ENCODE assay signal across 8 mouse cellular contexts in the genomic region with DNA sequence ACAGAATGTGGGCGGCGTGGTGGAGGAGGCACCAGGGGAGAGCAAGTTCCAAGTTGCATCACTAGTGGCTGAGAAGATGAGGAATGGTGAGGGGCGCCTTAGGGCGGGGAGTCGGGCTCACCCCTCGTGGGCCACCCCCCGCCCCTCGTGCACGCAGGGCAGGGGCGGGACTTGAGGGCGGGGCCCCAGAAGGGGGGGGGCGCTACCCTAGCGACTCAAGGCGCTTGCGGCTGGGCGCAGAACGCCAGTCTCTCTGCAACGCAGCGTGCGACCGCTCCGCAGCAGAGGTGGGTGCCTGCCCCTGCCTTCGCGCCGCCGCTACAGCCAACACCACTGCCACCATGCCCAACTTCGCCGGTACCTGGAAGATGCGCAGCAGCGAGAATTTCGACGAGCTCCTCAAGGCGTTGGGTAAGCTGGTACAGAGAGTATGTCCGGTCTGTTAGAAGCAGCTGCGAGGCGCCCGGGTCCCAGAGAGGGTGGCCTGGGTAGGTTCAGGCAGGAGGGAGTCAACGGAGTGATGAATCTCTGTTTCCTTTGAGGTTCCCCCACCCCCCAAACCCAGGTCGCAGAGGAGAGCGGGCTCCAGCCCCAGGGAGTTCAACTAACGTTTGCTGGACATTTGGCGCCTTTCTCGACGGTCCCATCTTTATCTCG. TPM values are rescaled to one million over a fixed set of nuclear protein-coding genes. Genes with fewer than 3 reads are reported as not detected.
DNase-seq lines count a peak whose midpoint lies in the region; ATAC-seq lines count a peak whose summit lies in the region.

A gene (plus strand): TSS at position 188 of the 657 bp plus-strand sequence.

- ATAC-seq in hindbrain, embryonic 15.5 days (ENCODE audit: low FRiP score, low read depth), result 0 out of 2 replicates have a peak, but pooled peaks have one; percentile 36
- ATAC-seq in neural tube, embryonic 11.5 days (ENCODE audit: insufficient read depth, low FRiP score, low TSS enrichment), result peak; percentile 53; the same call in 1 of the 2 replicates

- H3K27me3 ChIP-seq in hindbrain, embryonic 15.5 days, result peaks cover 28% of the 10 kb centered on the region
- peaks cover 24% of the 10 kb centered on the region for H3K27me3 ChIP-seq in neural tube, embryonic 11.5 days (ENCODE audit: control insufficient read depth, insufficient read depth, low read length)

- no peaks in the 10 kb centered on the region for H3K36me3 ChIP-seq in hindbrain, embryonic 15.5 days
- H3K36me3 ChIP-seq in neural tube, embryonic 11.5 days (ENCODE audit: control insufficient read depth, insufficient read depth, low read length), result no peaks in the 10 kb centered on the region

- peaks cover 26% of the 10 kb centered on the region for H3K4me1 ChIP-seq in hindbrain, embryonic 15.5 days (replicated peaks)
- H3K4me1 ChIP-seq in neural tube, embryonic 11.5 days (ENCODE audit: control insufficient read depth, insufficient read depth, low read length), result peaks cover 22% of the 10 kb centered on the region

- peak within 1 kb of the TSS; percentile 38 for H3K9ac ChIP-seq in hindbrain, embryonic 15.5 days
- peak within 1 kb of the TSS; percentile 53 for H3K9ac ChIP-seq in neural tube, embryonic 11.5 days (ENCODE audit: low read length)

- no peak within 1 kb of the TSS for H3K27ac ChIP-seq in hindbrain, embryonic 15.5 days (replicated peaks)
- H3K27ac ChIP-seq in neural tube, embryonic 11.5 days (ENCODE audit: low read depth, low read length), result no peak within 1 kb of the TSS

- no peaks in the 10 kb centered on the region for H3K9me3 ChIP-seq in hindbrain, embryonic 15.5 days
- H3K9me3 ChIP-seq in neural tube, embryonic 11.5 days (ENCODE audit: control insufficient read depth, low read length), result no peaks in the 10 kb centered on the region

- peak within 1 kb of the TSS; percentile 44 for H3K4me3 ChIP-seq in hindbrain, embryonic 15.5 days
- H3K4me3 ChIP-seq in neural tube, embryonic 11.5 days (ENCODE audit: low read depth, low read length), result peak within 1 kb of the TSS; percentile 41

- H3K4me2 ChIP-seq in hindbrain, embryonic 15.5 days, result peak within 1 kb of the TSS; percentile 82
- peak within 1 kb of the TSS; percentile 69 for H3K4me2 ChIP-seq in neural tube, embryonic 11.5 days (ENCODE audit: low read depth)

- WGBS in hindbrain, embryonic 15.5 days, result under 1% methylated on average over 39 of the region's 45 CpGs
- under 1% methylated on average over 45 of the region's 45 CpGs for WGBS in neural tube, embryonic 11.5 days

- DNase-seq in frontal cortex, postnatal 36 days (ENCODE audit: low spot score in 2 of 2), result peak; percentile 5
- no peak for DNase-seq in frontal cortex, postnatal 10 days (ENCODE audit: low spot score in 2 of 2)
- DNase-seq in right cerebral cortex, postnatal 14 days, result peak; percentile 18
- no peak for DNase-seq in right cerebral cortex, postnatal 36 days (ENCODE audit: low spot score in 2 of 2)
- DNase-seq in neural tube, embryonic 11.5 days (ENCODE audit: low spot score), result peak; percentile 75
- DNase-seq in c-Kit-positive CD71-positive TER-119-positive erythroid progenitor cells, embryonic 14.5 days (ENCODE audit: low spot score), result no peak
- DNase-seq in adipocyte (ENCODE audit: low spot score), result no peak

RNA-seq across cellular contexts. Expression of the gene that starts here (rescaled TPM):
- polyA plus RNA-seq in hindbrain, embryonic 15.5 days (2015; fragmentation: Nextera tagmentation; extraction: Ambion mirVana), result 224 and 240 TPM in 2 replicates
- polyA plus RNA-seq in neural tube, embryonic 11.5 days (2014; fragmentation: Nextera tagmentation; extraction: Ambion mirVana), result 719 and 730 TPM in 2 replicates

Comparison
In these comparisons a context has a peak if more than half of its experiments do, and no peak if none do; other contexts are left out.
1. DNase-seq: peak in frontal cortex, postnatal 36 days (2 of 2), right cerebral cortex, postnatal 14 days (single experiment) and neural tube, embryonic 11.5 days (single experiment); none in frontal cortex, postnatal 10 days (0 of 2), right cerebral cortex, postnatal 36 days (0 of 2), c-Kit-positive CD71-positive TER-119-positive erythroid progenitor cells, embryonic 14.5 days (single experiment) and adipocyte (single experiment).